Mouse (Mus musculus) CH12.LX (cell line): Measurements from ENCODE around the gene Cyp4f14.
A peak's percentile ranks its signal among the peaks of the same experiment; 100 is the strongest.

Experiments
- CTCF ChIP-seq, 2 experiments: IDR thresholded peaks in 1 of 2; conservative IDR thresholded peaks in 1 of 2; 2 replicates each; pipeline ENCODE4 v1.5.1; 2011 to 2012; ENCODE audit warnings: low read depth in 2 of 2, low read length in 2 of 2, improper control_type of control experiment in 1 of 2, inconsistent platforms in 1 of 2, mild to moderate bottlenecking in 1 of 2, moderate library complexity in 1 of 2
- EP300 ChIP-seq: IDR thresholded peaks from 2 replicates; pipeline ENCODE4 v1.6.1; 2011; ENCODE audit warnings: low read length, improper control_type of control experiment
- ETS1 ChIP-seq: conservative IDR thresholded peaks from 2 replicates; pipeline ENCODE4 v1.6.1; 2012; ENCODE audit warnings: low read depth, mild to moderate bottlenecking, inconsistent platforms, low read length, improper control_type of control experiment, moderate library complexity
- GABPA ChIP-seq: IDR thresholded peaks from 2 replicates; pipeline ENCODE4 v1.6.1; 2012; ENCODE audit warnings: low read depth, low read length, improper control_type of control experiment, inconsistent platforms; ENCODE audit not compliant: insufficient replicate concordance
- NRF1 ChIP-seq: IDR thresholded peaks from 2 replicates; pipeline ENCODE4 v1.6.1; 2014; ENCODE audit warnings: low read depth, mild to moderate bottlenecking, inconsistent platforms, low read length, improper control_type of control experiment, moderate library complexity
- POLR2A ChIP-seq: IDR thresholded peaks from 2 replicates; pipeline ENCODE4 v1.6.1; 2011; ENCODE audit warnings: low read depth, mild to moderate bottlenecking, improper control_type of control experiment, low read length
- RAD21 ChIP-seq: IDR thresholded peaks from 2 replicates; pipeline ENCODE4 v1.6.1; 2011; ENCODE audit warnings: low read depth, mild to moderate bottlenecking, low read length, improper control_type of control experiment, moderate library complexity
- ZC3H11A ChIP-seq: IDR thresholded peaks from 2 replicates; pipeline ENCODE4 v1.6.1; 2012; ENCODE audit warnings: low read depth, mild to moderate bottlenecking, inconsistent platforms, low read length, improper control_type of control experiment

DNA sequence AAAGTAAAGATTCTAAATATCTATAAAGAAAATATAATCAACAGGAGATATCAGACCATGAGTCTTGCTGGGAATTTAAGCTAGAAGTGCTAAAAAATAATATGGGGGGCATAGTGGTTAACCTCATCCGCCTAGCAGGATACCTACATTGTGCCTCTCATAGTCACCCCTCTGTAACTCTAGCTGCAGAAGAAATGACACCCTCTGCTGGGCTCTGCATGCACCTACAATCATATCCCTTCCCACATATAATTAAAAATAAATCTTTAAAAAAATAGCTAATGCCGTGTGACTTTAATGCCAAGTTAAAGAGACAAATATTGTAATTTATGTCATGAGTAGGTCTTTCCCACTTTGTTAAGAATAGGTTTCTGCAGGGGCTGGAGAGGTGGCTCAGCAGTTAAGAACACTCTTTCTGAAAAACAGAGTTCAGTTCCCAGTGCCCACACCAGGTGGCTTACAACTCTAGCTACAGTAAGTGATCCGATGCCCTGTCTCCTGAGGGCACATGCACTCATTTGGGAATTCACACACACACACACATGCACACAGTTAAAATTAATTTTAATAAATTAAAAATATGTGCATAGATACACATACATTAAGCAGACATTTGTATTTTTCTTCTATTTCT, 27.4 kb upstream of the Cyp4f14 start:
- TF ChIP-seq CTCF (conservative IDR thresholded peaks at IDR 0.05 in 1 of 2, IDR thresholded peaks at IDR 0.05 in 1 of 2; ENCODE audit: low read depth in 2 of 2, low read length in 2 of 2): peak; percentile 11 to 48; a peak in 3 of 4 replicates
- no peak for TF ChIP-seq GABPA
- TF ChIP-seq ETS1: no peak
- no peak for TF ChIP-seq POLR2A
- no peak for TF ChIP-seq EP300
- no peak for TF ChIP-seq ZC3H11A
- TF ChIP-seq RAD21: peak; percentile 3
- no peak for TF ChIP-seq NRF1
